Mouse (Mus musculus) urinary bladder, postnatal 0 days (tissue): ENCODE measurements around the gene Gm20671. TPM values are rescaled to one million over a fixed set of nuclear protein-coding genes. Genes with fewer than 3 reads are reported as not detected.

Experiments used
- polyA plus RNA-seq: library from polyadenylated mRNA; unstranded; fragments of >200 nt; fragmentation: Nextera tagmentation; extraction: Ambion mirVana; gene quantifications from 2 replicates; pipeline ENCODE4 v1.2.1, GENCODE M21; 2015

The Gm20671 gene
- not detected in 2 replicates for polyA plus RNA-seq

DNA sequence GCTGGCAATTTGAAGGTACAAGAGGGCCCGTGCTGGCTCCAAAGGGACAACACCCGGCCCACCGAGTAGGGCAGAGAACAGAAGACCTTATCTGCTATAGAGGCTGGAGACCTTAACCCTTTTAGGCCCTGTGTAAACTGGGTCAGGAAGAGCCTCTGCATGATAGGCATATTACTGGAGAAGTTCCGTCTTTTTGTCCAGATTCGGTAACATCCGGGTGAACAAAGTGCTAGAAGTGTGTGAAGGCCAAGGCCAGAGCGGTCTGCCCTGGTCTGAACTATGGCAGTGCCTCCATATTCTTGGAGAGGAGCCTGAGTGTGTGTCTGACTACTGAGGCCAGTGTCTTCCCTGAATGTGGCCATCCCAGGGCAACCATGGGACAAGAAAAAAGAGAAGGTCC is at the start of gene Gm20671:
Gm20671 (minus strand) TSS at position 101 of the 400 bp plus-strand sequence.

DNA sequence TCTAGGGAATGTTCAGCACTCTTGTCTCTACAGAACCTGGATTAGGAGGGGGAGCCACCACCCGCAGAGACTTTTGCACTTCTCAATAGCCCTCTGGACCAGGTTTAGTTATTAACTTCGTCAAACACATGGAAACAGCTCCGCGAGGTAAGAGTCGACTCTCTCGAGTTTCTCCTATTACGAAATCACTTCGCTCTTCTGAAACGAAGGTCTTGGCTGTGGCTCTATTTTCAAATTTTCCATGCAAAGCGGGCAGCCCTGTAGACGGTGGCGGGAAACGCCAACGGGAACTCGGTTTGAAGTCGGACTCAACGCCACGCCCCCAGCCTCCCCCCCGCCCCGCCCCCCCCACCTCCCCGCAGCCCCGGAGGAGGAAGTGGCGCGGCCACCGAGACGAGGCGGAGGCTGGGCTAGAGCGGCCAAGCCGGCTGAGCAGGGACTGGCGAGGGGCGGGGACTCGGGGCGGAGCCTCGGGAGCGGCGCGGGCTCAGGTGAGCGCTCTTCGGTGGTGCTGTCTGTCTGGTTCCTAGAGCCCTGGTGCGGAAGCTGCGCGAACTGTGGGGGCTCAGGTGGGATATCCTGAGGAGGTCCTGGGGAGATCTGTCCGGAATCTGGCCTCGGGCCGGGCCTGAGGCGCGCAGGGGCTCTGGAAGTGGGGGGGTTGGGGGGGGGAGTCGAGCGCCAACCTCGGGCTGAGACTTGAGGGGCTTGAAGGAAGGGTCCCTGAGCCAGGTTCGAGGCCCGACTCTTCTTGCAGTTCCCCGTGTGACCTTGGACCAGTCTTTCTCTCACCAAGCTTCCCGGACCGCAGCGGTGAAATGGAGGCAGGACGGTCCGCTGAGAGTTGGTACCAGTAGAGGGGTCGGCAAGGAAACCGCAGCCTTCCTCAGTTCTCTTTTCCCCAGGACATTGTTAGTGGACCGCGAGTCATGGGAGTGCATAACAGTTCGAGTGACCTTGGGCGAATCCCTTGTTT is 36.6 kb upstream of the Gm20671 start, which contains the start of gene Depdc5:
Depdc5 (plus strand) TSS at position 449 of the 976 bp plus-strand sequence.

DNA sequence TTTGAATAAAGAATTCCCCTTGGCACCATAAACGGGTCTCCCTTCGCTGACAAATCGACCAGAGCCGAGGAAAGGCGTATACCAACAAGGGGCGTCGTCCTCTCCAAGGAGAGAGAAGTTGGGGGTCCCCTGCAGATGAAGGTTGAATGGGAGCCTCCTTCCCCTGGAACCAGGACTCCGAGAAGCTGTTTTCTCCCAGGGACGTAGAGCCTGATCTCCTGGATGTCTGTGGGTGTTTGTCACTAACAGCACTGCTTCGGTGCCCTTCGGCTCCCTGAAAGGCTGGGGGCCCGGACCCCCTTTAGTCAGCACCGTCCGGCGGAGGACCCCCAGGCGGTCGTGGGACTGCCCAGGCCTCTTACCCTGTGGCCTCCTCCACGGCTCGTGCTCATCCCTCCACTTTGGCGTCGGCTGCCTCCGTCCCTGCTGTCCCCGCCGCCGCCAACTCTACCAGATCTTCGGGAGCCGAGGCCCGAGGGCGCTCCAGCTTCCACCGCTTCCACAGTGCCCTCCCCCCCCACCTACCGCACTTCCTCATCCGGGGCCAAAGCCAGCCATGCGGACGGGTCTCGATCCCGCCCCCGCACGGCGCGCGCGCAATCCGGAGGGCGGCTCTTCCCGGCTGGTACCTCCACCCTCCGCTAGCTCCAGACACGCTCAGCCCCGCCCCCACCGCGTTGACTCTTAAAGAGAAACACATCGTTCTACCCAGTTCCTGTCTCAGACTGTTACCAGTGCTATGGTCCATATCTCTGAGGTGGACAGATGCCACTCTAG is 27.0 kb upstream of the Gm20671 start, which contains the start of gene Prr14l:
Prr14l (minus strand) TSS at position 526 of the 777 bp plus-strand sequence.

DNA sequence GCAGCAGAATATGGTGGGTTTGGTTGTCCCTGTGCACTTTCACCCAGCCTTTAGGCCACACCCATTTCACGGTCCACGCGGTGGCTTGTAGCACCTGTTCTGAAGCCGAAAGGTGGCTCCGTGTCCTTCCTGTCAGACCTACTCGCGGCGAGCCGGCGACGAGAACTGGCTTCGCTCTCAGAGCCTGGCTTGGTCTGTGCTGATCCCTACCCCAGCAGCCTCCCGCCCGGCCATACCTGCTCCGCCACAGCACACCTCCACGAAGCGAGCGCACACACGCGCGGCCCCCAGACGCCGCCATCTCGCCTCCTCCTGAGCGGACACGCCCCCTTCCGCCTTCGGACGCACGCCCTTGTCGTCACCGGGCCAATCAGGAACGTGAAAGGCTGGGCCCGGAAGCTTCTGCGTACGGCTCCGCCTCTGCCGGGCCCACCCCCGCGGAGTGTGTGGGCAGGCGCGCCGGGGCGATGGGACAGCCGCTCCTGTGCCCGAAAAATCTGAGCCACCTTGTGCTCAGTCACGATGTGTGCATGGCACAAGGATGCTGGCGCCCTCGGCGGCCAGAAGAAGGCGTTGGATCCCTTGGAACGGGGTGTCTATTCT is 41.5 kb downstream of the Gm20671 start, which contains the start of gene Pisd:
Pisd (minus strand) TSS at position 334 of the 603 bp plus-strand sequence.

Other genes starting within 250 kb of the Gm20671 start
- 12.5 and 15.3 TPM in 2 replicates for gene Yes1, start 215.9 kb downstream of the Gm20671 start, polyA plus RNA-seq
- gene Pisd, start 41.5 kb downstream of the Gm20671 start, polyA plus RNA-seq = 49.2 and 54.2 TPM in 2 replicates
- gene Prr14l, start 27.1 kb upstream of the Gm20671 start, polyA plus RNA-seq = 6.2 and 8.0 TPM in 2 replicates
- gene Depdc5, start 36.6 kb upstream of the Gm20671 start, polyA plus RNA-seq = 6.4 and 6.6 TPM in 2 replicates
- gene Ywhah, start 191.7 kb upstream of the Gm20671 start, polyA plus RNA-seq = 249 and 319 TPM in 2 replicates